Mouse (Mus musculus) stomach, postnatal 0 days (tissue): ENCODE measurements around the gene Itga9. TPM values are rescaled to one million over a fixed set of nuclear protein-coding genes. Genes with fewer than 3 reads are reported as not detected.

Source experiments
- ATAC-seq: fragments of 200-750 bp; cut with Nextera tagmentation; 2 replicates; pipeline ENCODE4 v1.8.0; 2017; ENCODE audit not compliant: low FRiP score, low TSS enrichment
- DNase-seq: peaks from one replicate; pipeline ENCODE4 v3.0.0-alpha.2; 2016; ENCODE audit warnings: low spot score
- H3K27ac ChIP-seq: fragments of 300-500 bp; sonication (generic); replicated peaks from 2 replicates; pipeline ENCODE4 v1.5.1; 2014; ENCODE audit warnings: mild to moderate bottlenecking, control low read depth
- H3K27me3 ChIP-seq: fragments of 300-500 bp; sonication (generic); 2 replicates; pipeline ENCODE4 v1.6.1; 2014; ENCODE audit warnings: low read length; ENCODE audit not compliant: control insufficient read depth, insufficient read depth
- H3K36me3 ChIP-seq: fragments of 300-500 bp; sonication (generic); 2 replicates; pipeline ENCODE4 v1.6.1; 2014; ENCODE audit warnings: low read length, mixed read lengths; ENCODE audit not compliant: control insufficient read depth, insufficient read depth
- H3K4me1 ChIP-seq: fragments of 300-500 bp; sonication (generic); replicated peaks from 2 replicates; pipeline ENCODE4 v1.6.1; 2014; ENCODE audit warnings: antibody characterized with exemption; ENCODE audit not compliant: control insufficient read depth, insufficient read depth
- H3K4me2 ChIP-seq: fragments of 300-500 bp; sonication (generic); replicated peaks from 2 replicates; pipeline ENCODE4 v1.6.1; 2014; ENCODE audit warnings: low read depth, mild to moderate bottlenecking, control low read depth, moderate library complexity
- H3K4me3 ChIP-seq: fragments of 300-500 bp; sonication (generic); 2 replicates; pipeline ENCODE4 v1.5.1; 2014; ENCODE audit warnings: low read depth, low read length, control low read depth
- H3K9ac ChIP-seq: fragments of 300-500 bp; sonication (generic); 2 replicates; pipeline ENCODE4 v1.6.1; 2014; ENCODE audit warnings: mild to moderate bottlenecking, low read length, control low read depth, mixed read lengths
- H3K9me3 ChIP-seq: fragments of 300-500 bp; sonication (generic); 2 replicates; pipeline ENCODE4 v1.6.1; 2016; ENCODE audit warnings: low read length; ENCODE audit not compliant: control insufficient read depth
- CTCF ChIP-seq: IDR thresholded peaks from 2 replicates; pipeline ENCODE4 v1.5.1; 2016; ENCODE audit warnings: antibody characterized with exemption, low read depth, mild to moderate bottlenecking, moderate library complexity
- EP300 ChIP-seq: optimal IDR thresholded peaks from 2 replicates; pipeline ENCODE3; 2016; ENCODE audit warnings: antibody characterized with exemption
- WGBS: fragments of 180-500 bp; shearing (Covaris S2); extraction: QIAGEN DNeasy Blood & Tissue Kit; methylation state at CpG from one replicate; pipeline ENCODE4 v1.1.7; 2014; 5-methylcytosine and 5-hydroxymethylcytosine counted together
- polyA plus RNA-seq: library from polyadenylated mRNA; unstranded; fragments of >200 nt; fragmentation: Nextera tagmentation; extraction: Ambion mirVana; gene quantifications from 2 replicates; pipeline ENCODE4 v1.2.1, GENCODE M21; 2015

Itga9 gene
- 4.2 and 5.3 TPM in 2 replicates for polyA plus RNA-seq

DNA sequence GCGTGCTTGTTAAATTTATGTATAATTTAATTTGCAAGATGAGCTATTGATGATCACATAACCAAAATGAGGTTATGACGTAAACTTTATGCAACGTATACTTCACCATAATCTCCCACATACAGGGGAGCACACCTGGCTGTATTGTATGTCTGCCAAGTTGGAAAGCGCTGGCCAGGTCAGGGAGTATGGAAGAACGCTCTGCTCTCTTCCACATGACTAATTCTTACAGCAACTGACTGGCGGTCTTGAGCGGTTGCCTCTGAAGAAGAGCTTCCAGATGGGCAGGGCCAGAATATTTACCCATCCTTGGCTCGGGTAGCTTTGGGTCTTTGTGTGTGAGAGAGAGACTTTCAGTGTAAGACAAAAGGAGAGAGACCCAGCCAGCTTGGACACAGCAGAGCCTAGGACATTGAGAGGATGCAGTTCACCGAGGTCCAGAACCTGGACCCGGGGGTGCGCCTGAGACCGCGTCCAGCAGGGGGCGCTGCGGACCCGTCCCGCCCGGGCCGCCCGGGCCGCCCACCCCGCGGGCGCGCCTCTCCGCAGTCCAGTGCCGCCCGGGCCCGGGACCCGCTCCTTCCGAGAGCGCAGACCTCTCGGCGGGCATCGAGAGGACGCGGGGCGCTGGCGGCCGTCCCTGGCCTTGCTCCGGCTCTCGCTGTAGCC is at the start of gene Itga9:
Gene Itga9, plus strand, starts transcription at position 543 of the 669 bp plus-strand sequence.
- TF ChIP-seq EP300 = no peak
- peak; percentile 70 for TF ChIP-seq CTCF

GRCm38 (mm10) chr9:118556951-118557780 is 49.3 kb upstream of the Itga9 start:
- Histone ChIP-seq H3K4me2 (no peak overlapping the region), H3K4me3 (no peak overlapping the region), H3K27ac (no peak overlapping the region), H3K27me3 (no peaks in the 10 kb centered on the region), H3K9me3 (no peaks in the 10 kb centered on the region), H3K9ac (no peak overlapping the region), H3K4me1 (no peaks in the 10 kb centered on the region), H3K36me3 (peaks cover 63% of the 10 kb centered on the region)
- 85% methylated on average over 24 of the region's 24 CpGs for WGBS
- no peak for TF ChIP-seq CTCF
- TF ChIP-seq EP300 = no peak
- ATAC-seq = no peak
- no peak for DNase-seq

More for the DNA sequence above, at the start of gene Itga9:
- Histone ChIP-seq H3K9ac (peak within 1 kb of the TSS; percentile 84), H3K4me2 (peak within 1 kb of the TSS; percentile 83), H3K36me3 (no peaks in the 10 kb centered on the region), H3K9me3 (no peaks in the 10 kb centered on the region), H3K27me3 (no peaks in the 10 kb centered on the region), H3K4me1 (no peaks in the 10 kb centered on the region; the same call in none of the 2 replicates), H3K27ac (peak within 1 kb of the TSS; percentile 49), H3K4me3 (peak within 1 kb of the TSS; percentile 63)
- peak; percentile 80 for DNase-seq
- peak; percentile 88 for ATAC-seq
- 10% methylated on average over 35 of the region's 42 CpGs for WGBS

- 93% methylated on average over 11 of the region's 11 CpGs for WGBS
- peaks cover 50% of the 10 kb centered on the region for H3K36me3 ChIP-seq
Measured at GRCm38 (mm10) chr9:118563356-118563755, 43.1 kb upstream of the Itga9 start.

GRCm38 (mm10) chr9:118563866-118564265 is 42.6 kb upstream of the Itga9 start:
- TF ChIP-seq CTCF (no peak), EP300 (no peak)
- ATAC-seq (no peak), DNase-seq (no peak)
- Histone ChIP-seq H3K4me1 (no peaks in the 10 kb centered on the region), H3K27ac (no peak overlapping the region), H3K4me3 (no peak overlapping the region), H3K36me3 (peaks cover 46% of the 10 kb centered on the region), H3K27me3 (no peaks in the 10 kb centered on the region), H3K4me2 (no peak overlapping the region), H3K9ac (no peak overlapping the region), H3K9me3 (no peaks in the 10 kb centered on the region)
- WGBS = 91% methylated on average over 7 of the region's 7 CpGs

More at GRCm38 (mm10) chr9:118563356-118563755, 43.1 kb upstream of the Itga9 start:
- TF ChIP-seq EP300 (no peak), CTCF (no peak)
- H3K4me3 ChIP-seq = no peak overlapping the region
- H3K27me3 ChIP-seq = no peaks in the 10 kb centered on the region
- no peak overlapping the region for H3K27ac ChIP-seq
- H3K9me3 ChIP-seq = no peaks in the 10 kb centered on the region
- DNase-seq (no peak), ATAC-seq (no peak)
- no peak overlapping the region for H3K4me2 ChIP-seq
- no peak overlapping the region for H3K9ac ChIP-seq
- H3K4me1 ChIP-seq = no peaks in the 10 kb centered on the region

DNA sequence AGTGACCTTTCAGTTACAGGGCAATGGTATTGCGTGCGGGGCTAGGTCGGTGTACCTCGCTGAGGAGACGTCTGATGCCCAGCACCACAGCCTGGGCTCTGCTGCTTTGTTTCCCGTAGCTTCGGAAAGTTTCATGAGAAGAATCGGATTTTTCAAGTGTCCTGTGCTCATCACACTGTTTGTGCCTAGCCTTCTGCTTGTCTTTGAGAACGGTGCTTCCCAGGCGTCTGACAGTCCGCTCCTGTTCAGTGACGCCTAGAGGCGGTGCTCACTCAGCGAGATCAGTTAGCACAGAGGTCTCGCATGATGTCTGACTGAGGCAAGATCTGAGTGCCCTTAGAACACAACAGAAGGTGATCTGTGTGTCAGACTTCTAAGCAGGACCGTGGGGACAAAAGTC is 41.8 kb upstream of the Itga9 start:
- ATAC-seq (no peak), DNase-seq (no peak)
- TF ChIP-seq CTCF (no peak), EP300 (no peak)
- H3K27ac ChIP-seq = no peak overlapping the region
- H3K4me3 ChIP-seq = no peak overlapping the region
- H3K4me1 ChIP-seq = no peaks in the 10 kb centered on the region
- no peaks in the 10 kb centered on the region for H3K9me3 ChIP-seq
- no peak overlapping the region for H3K9ac ChIP-seq
- H3K27me3 ChIP-seq = no peaks in the 10 kb centered on the region
- WGBS = 92% methylated on average over 16 of the region's 16 CpGs
- no peak overlapping the region for H3K4me2 ChIP-seq
- H3K36me3 ChIP-seq = peaks cover 47% of the 10 kb centered on the region

DNA sequence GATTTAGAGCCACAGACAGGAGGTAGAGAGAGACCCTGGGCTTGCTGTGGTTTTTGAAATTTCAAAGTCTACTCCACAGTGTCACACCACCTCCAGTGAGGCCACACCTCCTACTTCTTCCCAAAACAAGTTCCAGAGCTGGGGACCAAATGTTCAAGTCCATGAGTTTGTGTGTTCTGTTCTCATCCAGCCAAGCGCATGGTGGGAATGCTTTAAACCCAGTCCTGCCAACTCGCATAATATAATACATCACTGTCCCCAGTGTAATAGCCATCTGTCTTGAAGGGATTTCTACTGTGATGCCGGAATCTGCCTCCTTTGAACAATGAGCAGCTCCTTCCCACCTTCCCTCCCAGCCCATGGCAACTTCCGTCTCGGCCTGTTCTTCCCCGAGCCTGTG is 37.2 kb upstream of the Itga9 start:
- no peak for ATAC-seq
- peaks cover 26% of the 10 kb centered on the region for H3K36me3 ChIP-seq
- H3K27ac ChIP-seq = no peak overlapping the region
- no peaks in the 10 kb centered on the region for H3K4me1 ChIP-seq
- no peak overlapping the region for H3K4me3 ChIP-seq
- H3K27me3 ChIP-seq = no peaks in the 10 kb centered on the region
- no peak overlapping the region for H3K4me2 ChIP-seq
- H3K9me3 ChIP-seq = no peaks in the 10 kb centered on the region
- WGBS = 87% methylated on average over 6 of the region's 6 CpGs
- TF ChIP-seq EP300 (no peak), CTCF (no peak)
- no peak overlapping the region for H3K9ac ChIP-seq
- no peak for DNase-seq
